Mouse (Mus musculus) embryonic facial prominence, embryonic 15.5 days (tissue): ENCODE data around the gene Casc3. TPM values are rescaled to one million over a fixed set of nuclear protein-coding genes. Genes with fewer than 3 reads are reported as not detected.
"Not testable (repeated sequence)": the region's sequence is repeated elsewhere in the genome, so short reads cannot be mapped to it uniquely, and the experiment has no call there.

Experiments
- ATAC-seq: fragments of 200-750 bp; cut with Nextera tagmentation; 2 replicates; pipeline ENCODE4 v1.8.0; 2017; ENCODE audit warnings: low read depth, moderate TSS enrichment; ENCODE audit not compliant: insufficient number of reproducible peaks, low FRiP score, low TSS enrichment
- H3K27ac ChIP-seq: fragments of 300-500 bp; sonication (generic); replicated peaks from 2 replicates; pipeline ENCODE4 v1.5.1; 2015; ENCODE audit warnings: mild to moderate bottlenecking, inconsistent platforms
- H3K27me3 ChIP-seq: fragments of 300-500 bp; sonication (generic); 2 replicates; pipeline ENCODE4 v1.6.1; 2015; ENCODE audit warnings: inconsistent platforms
- H3K36me3 ChIP-seq: fragments of 300-500 bp; sonication (generic); 2 replicates; pipeline ENCODE4 v1.6.1; 2015; ENCODE audit warnings: mild to moderate bottlenecking, inconsistent platforms
- H3K4me1 ChIP-seq: fragments of 300-500 bp; sonication (generic); 2 replicates; pipeline ENCODE4 v1.6.1; 2015; ENCODE audit warnings: inconsistent platforms
- H3K4me2 ChIP-seq: fragments of 300-500 bp; sonication (generic); replicated peaks from 2 replicates; pipeline ENCODE4 v1.6.1; 2015; ENCODE audit warnings: mild to moderate bottlenecking, inconsistent platforms
- H3K4me3 ChIP-seq: fragments of 300-500 bp; sonication (generic); replicated peaks from 2 replicates; pipeline ENCODE4 v1.5.1; 2015; ENCODE audit warnings: mild to moderate bottlenecking, inconsistent platforms
- H3K9ac ChIP-seq: fragments of 300-500 bp; sonication (generic); 2 replicates; pipeline ENCODE4 v1.6.1; 2015; ENCODE audit warnings: inconsistent platforms
- H3K9me3 ChIP-seq: fragments of 300-500 bp; sonication (generic); replicated peaks from 2 replicates; pipeline ENCODE4 v1.6.1; 2016; ENCODE audit warnings: inconsistent platforms
- WGBS: fragments of 180-500 bp; shearing (Covaris S2); methylation state at CpG from one replicate; pipeline ENCODE4 v1.1.7; 2015; 5-methylcytosine and 5-hydroxymethylcytosine counted together
- polyA plus RNA-seq: library from polyadenylated mRNA; unstranded; fragments of >200 nt; fragmentation: Nextera tagmentation; extraction: Ambion mirVana; gene quantifications from 2 replicates; pipeline ENCODE4 v1.2.1, GENCODE M21; 2015

Casc3 gene
- polyA plus RNA-seq, 1 experiment from 2014 or later = 42.2 TPM

GRCm38 (mm10) chr11:98820968-98821367 is 16.3 kb downstream of the Casc3 start:
- WGBS = 94% methylated on average over 5 of the region's 5 CpGs
- Histone ChIP-seq H3K9ac (no peak overlapping the region), H3K27ac (no peak overlapping the region), H3K27me3 (no peaks in the 10 kb centered on the region), H3K9me3 (no peaks in the 10 kb centered on the region), H3K4me3 (no peak overlapping the region), H3K36me3 (peaks cover 91% of the 10 kb centered on the region), H3K4me2 (no peak overlapping the region), H3K4me1 (no peaks in the 10 kb centered on the region)
- ATAC-seq = no peak

GRCm38 (mm10) chr11:98826071-98826470 is 21.4 kb downstream of the Casc3 start:
- WGBS = 96% methylated on average over 2 of the region's 2 CpGs
- not testable (repeated sequence) for H3K27ac ChIP-seq, ATAC-seq, H3K4me2 ChIP-seq, H3K9ac ChIP-seq, H3K4me3 ChIP-seq, H3K9me3 ChIP-seq, H3K4me1 ChIP-seq, H3K27me3 ChIP-seq
- peaks cover 87% of the 10 kb centered on the region for H3K36me3 ChIP-seq

GRCm38 (mm10) chr11:98827877-98828276 is 23.2 kb downstream of the Casc3 start:
- Histone ChIP-seq H3K4me1 (no peaks in the 10 kb centered on the region), H3K27me3 (no peaks in the 10 kb centered on the region), H3K9me3 (no peaks in the 10 kb centered on the region), H3K4me2 (no peak overlapping the region), H3K27ac (no peak overlapping the region), H3K36me3 (peaks cover 87% of the 10 kb centered on the region), H3K9ac (no peak overlapping the region), H3K4me3 (no peak overlapping the region)
- ATAC-seq = no peak
- 83% methylated on average over 2 of the region's 2 CpGs for WGBS

GRCm38 (mm10) chr11:98829091-98829775 is 24.5 kb downstream of the Casc3 start:
- peaks cover 86% of the 10 kb centered on the region for H3K36me3 ChIP-seq
- no peak for ATAC-seq
- H3K4me2 ChIP-seq = no peak overlapping the region
- no peaks in the 10 kb centered on the region for H3K27me3 ChIP-seq
- no peaks in the 10 kb centered on the region for H3K4me1 ChIP-seq
- H3K9me3 ChIP-seq = no peaks in the 10 kb centered on the region
- no peak overlapping the region for H3K4me3 ChIP-seq
- H3K9ac ChIP-seq = no peak overlapping the region
- WGBS = 72% methylated on average over 12 of the region's 12 CpGs
- H3K27ac ChIP-seq = no peak overlapping the region

GRCm38 (mm10) chr11:98829875-98830274 is 25.2 kb downstream of the Casc3 start:
- peaks cover 82% of the 10 kb centered on the region for H3K36me3 ChIP-seq

GRCm38 (mm10) chr11:98835296-98835695 is 30.6 kb downstream of the Casc3 start:
- Histone ChIP-seq H3K9me3 (no peaks in the 10 kb centered on the region), H3K36me3 (peaks cover 34% of the 10 kb centered on the region), H3K27ac (peak overlapping the region; percentile 19; the same call in 1 of the 2 replicates), H3K4me1 (peaks cover 39% of the 10 kb centered on the region), H3K27me3 (peaks cover 9% of the 10 kb centered on the region; the same call in 1 of the 2 replicates), H3K4me2 (no peak overlapping the region), H3K9ac (no peak overlapping the region), H3K4me3 (no peak overlapping the region)
- WGBS = 41% methylated on average over 5 of the region's 5 CpGs
- no peak for ATAC-seq

More at GRCm38 (mm10) chr11:98829875-98830274, 25.2 kb downstream of the Casc3 start:
- no peak for ATAC-seq
- Histone ChIP-seq H3K27ac (no peak overlapping the region), H3K4me1 (no peaks in the 10 kb centered on the region; the same call in none of the 2 replicates), H3K9me3 (no peaks in the 10 kb centered on the region), H3K9ac (no peak overlapping the region), H3K27me3 (no peaks in the 10 kb centered on the region), H3K4me2 (no peak overlapping the region), H3K4me3 (no peak overlapping the region)
- WGBS = 76% methylated on average over 4 of the region's 4 CpGs

- WGBS = 57% methylated on average over 3 of the region's 3 CpGs
- Histone ChIP-seq H3K4me1 (peaks cover 43% of the 10 kb centered on the region), H3K27ac (peak overlapping the region; percentile 66; the same call in 1 of the 2 replicates), H3K36me3 (peaks cover 37% of the 10 kb centered on the region), H3K27me3 (peaks cover 9% of the 10 kb centered on the region; the same call in 1 of the 2 replicates), H3K9ac (no peak overlapping the region), H3K9me3 (no peaks in the 10 kb centered on the region), H3K4me3 (0 out of 2 replicates have a peak overlapping the region, but pooled peaks have one; percentile 75), H3K4me2 (peak overlapping the region; percentile 97; the same call in 1 of the 2 replicates)
- no peak for ATAC-seq
Measured at GRCm38 (mm10) chr11:98835725-98836124, 31.0 kb downstream of the Casc3 start.

GRCm38 (mm10) chr11:98836128-98836527 is 31.4 kb downstream of the Casc3 start:
- Histone ChIP-seq H3K4me1 (peaks cover 43% of the 10 kb centered on the region), H3K9me3 (no peaks in the 10 kb centered on the region), H3K9ac (no peak overlapping the region), H3K4me2 (peak overlapping the region; percentile 97), H3K4me3 (peak overlapping the region; percentile 75), H3K27ac (peak overlapping the region; percentile 81; the same call in 1 of the 2 replicates), H3K27me3 (peaks cover 9% of the 10 kb centered on the region; the same call in 1 of the 2 replicates), H3K36me3 (peaks cover 37% of the 10 kb centered on the region)
- WGBS = 23% methylated on average over 7 of the region's 7 CpGs
- ATAC-seq = 0 out of 2 replicates have a peak, but pooled peaks have one; percentile 3

- no peaks in the 10 kb centered on the region for H3K9me3 ChIP-seq
- ATAC-seq = peak; percentile 81
- peaks cover 43% of the 10 kb centered on the region for H3K4me1 ChIP-seq
- WGBS = under 1% methylated on average over 48 of the region's 48 CpGs
- H3K27ac ChIP-seq = peak within 1 kb of the TSS; percentile 81
- H3K9ac ChIP-seq = peak within 1 kb of the TSS; percentile 61
- H3K36me3 ChIP-seq = peaks cover 32% of the 10 kb centered on the region
- H3K4me3 ChIP-seq = peak within 1 kb of the TSS; percentile 75
- peak within 1 kb of the TSS; percentile 97 for H3K4me2 ChIP-seq
- H3K27me3 ChIP-seq = peaks cover 9% of the 10 kb centered on the region; the same call in 1 of the 2 replicates
Measured at GRCm38 (mm10) chr11:98836651-98837141, 32.0 kb downstream of the Casc3 start, which contains the start of gene Rapgefl1. Rapgefl1 (plus strand) TSS chr11:98836785.

GRCm38 (mm10) chr11:98837231-98837704 is 32.6 kb downstream of the Casc3 start:
- Histone ChIP-seq H3K4me2 (peak overlapping the region; percentile 97), H3K36me3 (peaks cover 26% of the 10 kb centered on the region), H3K9me3 (no peaks in the 10 kb centered on the region), H3K27me3 (peaks cover 9% of the 10 kb centered on the region; the same call in 1 of the 2 replicates), H3K4me3 (peak overlapping the region; percentile 75), H3K9ac (peak overlapping the region; percentile 61), H3K4me1 (peaks cover 43% of the 10 kb centered on the region), H3K27ac (peak overlapping the region; percentile 81)
- no peak for ATAC-seq
- 2% methylated on average over 20 of the region's 29 CpGs for WGBS

- Histone ChIP-seq H3K4me3 (peak overlapping the region; percentile 75), H3K36me3 (peaks cover 20% of the 10 kb centered on the region), H3K4me2 (peak overlapping the region; percentile 97), H3K4me1 (peaks cover 43% of the 10 kb centered on the region), H3K9ac (no peak overlapping the region), H3K27ac (peak overlapping the region; percentile 81; the same call in 1 of the 2 replicates), H3K9me3 (no peaks in the 10 kb centered on the region), H3K27me3 (peaks cover 9% of the 10 kb centered on the region; the same call in 1 of the 2 replicates)
- ATAC-seq = no peak
- WGBS = 44% methylated on average over 11 of the region's 11 CpGs
Measured at GRCm38 (mm10) chr11:98837917-98838316, 33.2 kb downstream of the Casc3 start.
